Mouse (Mus musculus): Measurements from ENCODE around the gene Adcy4. TPM values are rescaled to one million over a fixed set of nuclear protein-coding genes. Genes with fewer than 3 reads are reported as not detected.

The Adcy4 gene
- total RNA-seq, 2 experiments from 2014 or later: 10.3 to 12.6 TPM

DNA sequence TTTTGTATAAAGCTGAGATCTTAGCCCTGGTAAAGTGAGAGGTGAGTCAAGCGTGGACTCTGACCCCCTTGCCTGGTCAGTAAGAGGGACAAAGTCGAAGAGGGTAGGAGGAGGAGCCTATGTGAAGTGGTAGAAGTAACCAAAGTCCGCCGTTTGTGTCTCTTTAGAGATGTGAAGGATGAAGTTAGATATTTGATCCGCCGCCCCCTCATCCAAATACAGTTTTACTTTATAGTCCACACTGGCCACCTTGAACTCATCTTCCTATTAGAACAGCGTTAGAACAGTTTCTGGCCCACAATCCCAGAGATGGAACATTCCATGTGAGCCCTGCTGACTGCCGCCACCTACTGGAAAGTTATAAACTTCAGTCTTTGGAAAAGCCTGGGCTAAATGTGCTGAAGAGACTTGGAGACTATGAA lies 25.5 kb downstream of the Adcy4 start, which contains the start of gene Cideb:
Gene Cideb (minus strand): TSS at position 96 of the 422 bp plus-strand sequence.
- DNase-seq: peak; percentile 60

DNA sequence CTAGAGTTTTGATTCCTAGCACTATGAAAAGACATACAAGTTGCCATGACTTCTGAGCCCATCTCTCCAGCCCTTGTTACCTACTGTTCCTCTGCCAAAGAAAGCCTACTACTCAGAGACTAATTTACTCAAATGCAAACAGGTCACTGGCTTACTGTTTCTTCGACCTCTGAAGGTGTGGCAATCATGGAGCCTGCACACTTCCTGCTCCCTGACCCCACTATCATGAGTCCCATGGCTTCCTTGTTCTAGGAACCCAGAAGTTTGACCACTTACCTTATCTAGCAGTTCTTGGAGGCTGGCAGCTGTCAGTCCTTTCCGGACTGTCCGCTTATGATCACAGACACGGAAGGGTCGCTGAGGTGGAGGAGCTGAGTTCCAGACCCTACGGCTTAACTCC lies 26.3 kb downstream of the Adcy4 start:
- no peak for DNase-seq

DNA sequence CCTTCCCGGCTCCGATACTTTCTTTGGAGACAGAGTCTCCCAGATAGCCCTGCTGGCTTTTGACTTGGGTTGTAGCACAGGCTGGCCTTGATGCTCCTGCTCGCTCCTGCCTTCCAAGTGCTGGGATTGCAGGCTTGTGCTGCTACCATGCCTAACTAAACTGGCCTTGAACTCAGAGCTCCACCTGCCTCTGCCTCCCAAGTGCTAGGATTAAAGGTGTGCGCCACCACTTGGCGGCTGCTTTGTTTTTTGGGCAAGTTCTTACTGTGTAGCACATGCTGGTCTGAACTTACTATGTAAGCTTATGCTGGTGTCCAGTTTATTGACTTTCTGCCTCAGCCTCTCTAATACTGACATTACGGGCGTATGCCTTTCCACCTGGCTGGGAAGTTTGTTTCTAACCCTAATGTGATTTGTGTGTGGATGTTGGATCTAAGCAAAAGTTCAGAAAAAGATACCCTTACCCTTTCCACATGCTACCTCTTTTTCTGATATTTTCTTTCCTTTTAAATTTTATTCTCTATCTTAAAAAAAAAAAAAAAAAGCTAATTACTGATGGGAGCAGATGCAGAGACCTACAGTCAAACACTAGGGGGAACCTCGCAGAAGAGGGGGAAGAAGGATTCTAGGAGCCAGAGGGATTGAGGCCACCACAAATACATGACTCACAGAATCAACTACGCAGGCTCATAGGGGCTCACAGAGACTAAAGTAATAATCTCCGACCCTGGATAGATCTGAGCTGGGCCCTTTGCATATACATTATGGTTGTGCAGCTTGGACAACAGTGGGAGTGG lies 36.6 kb downstream of the Adcy4 start:
- no peak for DNase-seq

- DNase-seq: no peak
Observed at GRCm38 (mm10) chr14:55745861-55746237, 38.0 kb downstream of the Adcy4 start.

- DNase-seq: peak; percentile 96
Observed at GRCm38 (mm10) chr14:55745180-55745860, 38.6 kb downstream of the Adcy4 start, which contains the start of the genes Dhrs1 and Nop9. Gene Dhrs1, minus strand, starts transcription at chr14:55745690. Gene Nop9, plus strand, starts transcription at chr14:55745693.

- peak; percentile 93 for DNase-seq
Observed at GRCm38 (mm10) chr14:55743711-55744110, 40.2 kb downstream of the Adcy4 start.

DNA sequence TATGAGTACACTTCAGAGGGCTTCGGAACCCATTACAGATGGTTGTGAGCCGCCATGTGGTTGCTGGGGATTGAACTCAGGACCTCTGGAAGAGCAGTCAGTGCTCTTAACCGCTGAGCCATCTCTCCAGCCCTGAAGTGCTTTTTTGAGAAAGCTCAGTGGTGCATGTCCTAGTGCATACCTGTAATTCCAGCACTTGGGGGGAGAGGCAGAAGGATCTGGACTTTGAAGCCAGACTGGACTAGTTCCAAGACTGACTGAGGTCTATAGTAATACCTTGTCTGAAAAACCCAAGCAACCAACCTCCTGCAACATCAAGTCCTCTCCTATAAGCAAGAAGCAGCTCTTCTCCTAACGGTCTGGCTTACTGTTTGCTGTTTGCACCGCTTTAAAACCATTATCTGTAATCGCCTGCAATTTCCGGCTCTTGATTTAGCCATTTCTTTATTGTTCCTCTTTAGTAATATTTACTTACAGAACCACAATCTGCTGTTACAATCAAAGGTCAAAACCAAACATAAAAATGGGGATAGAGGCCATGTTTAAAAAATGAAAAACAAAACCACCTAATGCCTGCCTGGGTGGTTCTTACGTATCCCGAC lies 46.7 kb downstream of the Adcy4 start:
- DNase-seq: no peak

GRCm38 (mm10) chr14:55735758-55736157 lies 48.1 kb downstream of the Adcy4 start:
- DNase-seq: no peak

DNA sequence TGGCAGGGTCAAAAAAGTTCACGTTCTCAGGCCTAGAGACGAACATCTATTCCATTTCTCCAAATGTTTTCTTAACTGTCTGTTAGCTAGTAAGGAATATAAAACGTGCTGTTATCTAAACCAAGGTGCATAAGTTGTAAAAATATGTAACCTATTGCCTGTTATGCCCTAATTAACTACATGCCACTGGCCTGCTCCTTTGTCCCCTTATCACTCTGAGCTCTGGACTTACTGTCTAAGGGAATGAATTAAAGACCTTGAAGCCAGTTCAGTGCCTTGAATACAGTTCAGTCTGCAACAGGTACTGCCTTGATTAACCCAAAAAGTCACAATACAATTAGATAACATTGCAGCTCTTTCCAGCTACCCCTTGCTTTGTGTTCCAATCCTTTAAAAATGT lies 48.6 kb downstream of the Adcy4 start:
- DNase-seq: no peak

DNA sequence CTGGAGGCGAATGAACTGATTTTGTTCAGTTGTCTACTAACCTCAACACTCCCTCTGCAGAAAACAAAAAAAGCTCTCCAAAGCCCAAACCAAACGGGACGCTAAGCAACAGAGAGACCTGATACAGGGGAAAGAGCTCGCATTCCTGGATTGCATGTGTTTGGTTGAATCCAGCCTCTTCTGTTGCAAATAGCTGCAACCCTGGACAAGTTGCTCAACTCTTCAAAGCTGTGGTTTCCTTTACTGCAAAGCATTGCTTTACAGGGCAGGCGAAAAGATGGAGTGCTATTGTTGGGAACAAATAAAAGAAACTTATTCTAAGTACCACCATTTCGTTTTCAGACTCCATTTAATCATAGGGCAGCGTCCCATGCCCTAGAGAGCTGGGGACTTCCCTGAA lies 49.0 kb downstream of the Adcy4 start:
- DNase-seq: no peak

DNA sequence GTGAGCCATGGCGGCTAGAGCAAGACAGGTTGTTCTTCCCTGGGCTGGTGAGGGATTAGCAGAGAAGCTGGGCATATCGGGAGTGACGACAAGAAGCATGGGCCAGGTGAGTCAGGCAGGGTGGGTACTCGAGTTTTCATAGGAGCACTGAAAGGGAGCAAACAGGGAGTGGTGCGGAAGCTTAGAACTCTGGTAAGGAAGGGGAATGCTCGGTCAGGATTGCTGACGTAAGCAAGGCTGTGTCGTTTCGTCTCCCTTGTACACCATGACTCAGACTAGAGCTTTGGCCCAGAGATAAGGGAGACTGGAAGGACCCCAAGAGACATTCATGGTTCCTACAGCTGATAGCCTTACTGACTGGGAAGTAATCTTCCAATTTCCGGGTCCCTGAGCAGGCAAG lies 50.0 kb downstream of the Adcy4 start:
- no peak for DNase-seq

DNA sequence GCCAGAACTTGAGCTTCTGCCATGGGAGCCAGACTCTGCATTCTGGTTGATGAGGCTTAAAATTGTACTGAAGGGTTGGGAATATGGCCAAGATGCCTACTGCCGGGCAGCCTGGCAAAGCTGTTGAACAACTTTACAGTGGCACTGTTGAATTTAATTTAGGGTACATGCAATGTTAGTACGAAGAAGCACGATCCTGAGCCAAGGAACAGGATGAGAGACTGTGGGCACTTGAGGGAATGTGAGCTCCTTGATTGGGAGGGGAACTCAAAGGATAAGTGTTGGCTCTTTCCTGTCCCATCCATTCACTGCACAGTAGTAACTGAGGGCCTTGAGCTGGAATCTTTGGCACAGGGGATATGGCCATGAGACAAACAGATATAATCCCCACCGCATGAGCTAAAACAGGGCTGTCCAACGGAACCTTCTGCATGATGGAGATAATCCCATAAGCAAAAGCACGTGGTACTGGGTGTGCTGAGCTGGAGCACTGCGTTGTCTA lies 53.3 kb downstream of the Adcy4 start:
- DNase-seq: no peak

GRCm38 (mm10) chr14:55730116-55730515 lies 53.8 kb downstream of the Adcy4 start:
- no peak for DNase-seq

DNA sequence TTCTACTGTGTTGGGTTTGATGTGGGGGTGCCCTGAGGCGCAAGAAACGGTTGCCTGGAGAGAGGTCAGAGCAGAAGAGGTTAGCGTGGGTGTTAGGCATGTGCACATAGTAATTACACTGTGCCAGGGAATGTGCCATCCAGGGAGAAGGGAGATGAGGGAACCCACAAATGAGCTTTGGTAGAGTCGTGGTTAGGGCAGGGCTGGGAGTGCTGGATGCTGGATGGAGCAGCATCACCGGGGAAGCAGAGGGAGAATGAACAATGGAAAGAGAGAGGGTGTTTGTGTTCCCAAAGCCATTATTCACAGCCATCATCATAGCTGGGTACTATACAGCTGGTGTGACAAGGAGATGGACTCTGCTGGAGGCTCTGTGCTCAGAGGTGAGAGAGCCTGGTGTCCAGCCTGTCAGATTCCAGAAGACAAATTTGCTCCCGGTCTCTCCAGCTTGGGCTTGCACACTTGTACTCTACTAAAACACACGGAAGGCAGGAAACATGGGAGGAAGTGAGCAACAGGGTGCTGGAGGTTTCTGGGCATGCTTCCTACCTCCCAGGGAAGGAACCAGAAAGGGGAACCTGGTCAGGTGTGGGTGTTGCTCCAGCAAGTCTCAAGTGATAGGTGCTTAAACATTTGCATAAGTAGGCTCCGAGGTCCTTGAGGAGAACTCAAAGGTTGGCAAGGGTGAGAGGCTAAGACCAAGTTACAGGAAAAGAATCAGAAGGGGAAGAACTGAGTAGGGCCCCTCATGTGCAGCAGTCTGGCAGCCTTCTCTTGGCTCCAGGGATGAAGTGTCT lies 55.8 kb downstream of the Adcy4 start:
- no peak for DNase-seq

DNA sequence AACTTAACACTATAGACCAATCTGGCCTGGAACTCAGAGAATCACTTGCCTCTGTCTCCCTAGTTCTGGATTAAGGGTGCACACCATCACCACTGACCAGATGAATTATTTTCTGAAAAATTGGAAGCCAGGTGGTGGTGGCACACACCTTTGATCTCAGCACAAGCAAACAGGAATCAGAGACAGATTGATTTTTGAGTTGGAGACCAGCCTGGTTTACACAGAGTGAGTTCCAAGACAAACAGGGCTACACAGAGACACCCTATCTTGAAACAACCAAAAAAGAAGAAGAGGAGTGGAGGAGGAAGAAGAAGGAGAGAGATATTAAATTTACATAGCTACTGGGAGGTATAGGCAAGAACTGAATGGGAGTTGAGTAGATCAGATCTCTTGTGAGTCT lies 57.6 kb downstream of the Adcy4 start:
- DNase-seq: no peak

DNA sequence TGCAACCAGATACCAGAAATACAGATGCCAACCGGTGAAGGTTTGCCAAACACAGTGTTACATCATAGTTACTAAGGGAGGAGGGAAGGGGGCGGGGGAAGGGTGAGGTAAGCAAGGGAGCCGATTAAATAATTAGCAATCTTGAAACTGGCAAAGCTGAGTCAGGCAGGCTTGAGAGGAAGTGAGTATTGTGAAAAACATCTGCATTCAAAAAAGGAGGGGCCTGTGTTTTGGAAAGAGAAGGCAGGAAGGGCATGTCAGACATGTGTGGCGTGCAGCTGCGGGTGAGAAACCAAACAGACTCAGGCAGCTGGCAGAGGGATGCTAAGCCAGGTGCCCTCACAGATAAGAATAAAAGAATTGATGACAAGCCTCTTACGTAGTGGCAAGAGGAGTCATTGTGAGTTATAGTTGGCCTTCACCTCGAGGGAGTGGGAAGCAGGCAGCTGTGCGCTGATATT lies 59.5 kb downstream of the Adcy4 start:
- DNase-seq: peak; percentile 67

DNA sequence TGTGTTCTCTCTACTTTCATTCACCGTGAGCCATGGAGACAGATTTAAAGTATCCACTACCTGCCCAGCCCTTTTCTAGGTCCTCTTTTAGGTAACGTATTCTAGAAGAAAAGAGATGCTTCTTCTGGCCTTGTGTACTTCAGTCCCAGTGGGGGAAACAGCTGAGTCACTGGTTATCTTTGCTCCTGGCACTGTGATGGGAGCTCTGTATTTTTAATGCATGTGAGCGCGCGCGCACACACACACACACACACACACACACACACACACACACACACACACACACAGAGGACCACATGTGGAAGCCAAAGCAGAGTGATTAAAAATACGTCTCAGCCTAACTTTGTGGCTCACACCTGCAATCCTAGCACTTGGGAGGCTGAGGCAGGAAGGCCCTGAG lies 60.5 kb downstream of the Adcy4 start:
- no peak for DNase-seq

- DNase-seq: no peak
Observed at GRCm38 (mm10) chr14:55722438-55722945, 61.4 kb downstream of the Adcy4 start.

DNA sequence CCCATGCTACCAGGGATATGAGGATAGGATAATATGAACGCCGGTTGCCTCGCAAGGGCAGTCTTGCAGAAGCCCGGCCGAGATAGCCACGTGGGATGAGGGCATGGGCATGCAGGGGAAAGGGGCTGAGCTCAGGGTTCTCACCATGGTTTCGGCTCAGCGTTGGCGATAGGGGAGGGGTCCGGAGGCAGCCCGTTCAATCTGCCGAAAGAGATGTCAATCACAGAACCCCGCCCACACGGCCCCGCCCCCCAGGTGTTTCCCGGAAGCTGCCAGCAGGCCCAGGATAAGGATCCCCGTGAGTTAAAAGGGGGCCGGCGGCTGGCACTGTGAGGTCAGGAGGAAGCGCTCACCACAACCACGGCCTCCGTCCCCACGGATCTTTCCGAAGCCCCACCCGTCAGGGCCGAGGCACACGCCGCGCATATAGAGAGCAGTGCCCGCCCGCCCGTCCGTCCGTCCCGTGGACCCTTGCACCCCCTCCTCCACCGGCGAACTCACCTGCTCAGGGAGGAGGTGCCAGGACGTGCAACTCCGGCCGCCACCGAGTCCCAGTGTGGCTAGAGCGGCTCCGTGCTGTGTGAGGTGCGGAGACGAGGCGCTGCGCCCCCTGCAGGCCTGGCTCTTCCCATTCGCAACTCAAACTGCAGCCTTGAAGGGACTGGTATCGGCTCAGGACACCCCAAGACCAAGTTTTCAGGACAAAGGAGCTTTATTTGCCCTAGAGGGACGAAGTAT lies 62.0 kb downstream of the Adcy4 start, which contains the start of gene Rabggta:
Gene Rabggta (minus strand): TSS at position 564 of the 738 bp plus-strand sequence.
- DNase-seq: peak; percentile 95

- no peak for DNase-seq
Observed at GRCm38 (mm10) chr14:55721076-55721475, 62.8 kb downstream of the Adcy4 start.

- no peak for DNase-seq
Observed at GRCm38 (mm10) chr14:55720666-55721065, 63.2 kb downstream of the Adcy4 start.

Data from adrenal gland, postnatal 10 days (tissue).